Mouse (Mus musculus): ENCODE data around the gene Man1a. TPM values are rescaled to one million over a fixed set of nuclear protein-coding genes. Genes with fewer than 3 reads are reported as not detected.

The Man1a gene
- polyA plus RNA-seq, 1 experiment from 2014 or later: 11.0 TPM

DNA sequence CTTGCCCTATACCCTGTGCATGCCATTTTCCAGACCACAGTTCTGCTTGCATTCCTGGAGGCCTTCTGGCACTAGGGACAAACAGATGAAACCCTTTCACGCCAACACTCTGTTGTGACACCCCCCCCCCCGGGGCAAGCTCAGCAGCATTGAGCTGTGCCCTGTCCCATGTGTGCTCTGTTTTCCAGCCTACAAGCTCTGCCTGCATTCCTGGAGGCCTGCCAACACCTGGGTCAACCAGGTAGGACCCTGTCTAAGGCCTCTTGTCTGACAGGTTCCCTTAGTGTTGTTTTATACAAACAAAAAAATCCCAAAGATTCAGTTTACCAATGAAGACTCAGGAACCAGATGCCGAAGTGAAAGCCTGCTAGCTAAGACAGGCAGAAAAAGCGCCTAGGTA is 27.3 kb upstream of the Man1a start:
- TF ChIP-seq CTCF (IDR thresholded peaks at IDR 0.05; ENCODE audit: low read depth): no peak
- TF ChIP-seq EP300 (optimal IDR thresholded peaks at IDR 0.05): no peak
- H3K4me1 ChIP-seq (replicated peaks; ENCODE audit: control insufficient read depth, insufficient read depth): no peaks in the 10 kb centered on the region
- no peak overlapping the region for H3K4me3 ChIP-seq (ENCODE audit: low read depth, low read length)
- no peak overlapping the region for H3K9ac ChIP-seq (ENCODE audit: low read length)
- ATAC-seq (ENCODE audit: low FRiP score, low TSS enrichment) (no peak), DNase-seq (ENCODE audit: low spot score) (peak; percentile 16)
- H3K27me3 ChIP-seq (ENCODE audit: control insufficient read depth, insufficient read depth, low read length): no peaks in the 10 kb centered on the region
- H3K4me2 ChIP-seq (replicated peaks; ENCODE audit: low read depth): no peak overlapping the region
- WGBS: 60% methylated on average over 4 of the region's 4 CpGs
- no peaks in the 10 kb centered on the region for H3K9me3 ChIP-seq (ENCODE audit: control insufficient read depth, low read length)
- no peaks in the 10 kb centered on the region for H3K36me3 ChIP-seq (ENCODE audit: control insufficient read depth, insufficient read depth, low read length)
- no peak overlapping the region for H3K27ac ChIP-seq (replicated peaks)

DNA sequence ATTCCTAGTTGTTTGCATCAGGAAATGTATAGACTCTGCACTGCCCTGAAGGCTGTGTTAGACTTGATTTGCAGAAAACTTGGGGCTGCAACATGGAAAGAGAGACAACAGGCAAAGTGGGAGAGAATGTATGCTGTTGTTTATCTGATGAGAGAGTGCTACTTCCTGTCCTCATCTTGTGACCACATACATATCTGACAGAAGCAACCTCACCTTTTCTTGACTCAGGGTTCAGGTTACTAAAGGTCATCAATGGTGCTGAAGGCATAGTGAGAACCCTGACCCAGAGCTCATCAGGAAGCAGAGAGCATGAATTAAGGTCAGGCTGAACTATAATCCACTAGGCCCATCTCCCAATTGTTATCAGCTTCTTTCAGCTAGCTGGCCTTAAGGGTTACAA is 15.7 kb upstream of the Man1a start:
- ATAC-seq (ENCODE audit: low FRiP score, low TSS enrichment) (no peak), DNase-seq (ENCODE audit: low spot score) (no peak)
- H3K27ac ChIP-seq (replicated peaks): no peak overlapping the region
- H3K4me2 ChIP-seq (replicated peaks; ENCODE audit: low read depth): no peak overlapping the region
- no peaks in the 10 kb centered on the region for H3K36me3 ChIP-seq (ENCODE audit: control insufficient read depth, insufficient read depth, low read length)
- no peaks in the 10 kb centered on the region for H3K4me1 ChIP-seq (replicated peaks; ENCODE audit: control insufficient read depth, insufficient read depth)
- no peaks in the 10 kb centered on the region for H3K27me3 ChIP-seq (ENCODE audit: control insufficient read depth, insufficient read depth, low read length)
- H3K4me3 ChIP-seq (ENCODE audit: low read depth, low read length): no peak overlapping the region
- TF ChIP-seq EP300 (optimal IDR thresholded peaks at IDR 0.05): no peak
- TF ChIP-seq CTCF (IDR thresholded peaks at IDR 0.05; ENCODE audit: low read depth): no peak
- H3K9ac ChIP-seq (ENCODE audit: low read length): no peak overlapping the region
- H3K9me3 ChIP-seq (ENCODE audit: control insufficient read depth, low read length): no peaks in the 10 kb centered on the region

DNA sequence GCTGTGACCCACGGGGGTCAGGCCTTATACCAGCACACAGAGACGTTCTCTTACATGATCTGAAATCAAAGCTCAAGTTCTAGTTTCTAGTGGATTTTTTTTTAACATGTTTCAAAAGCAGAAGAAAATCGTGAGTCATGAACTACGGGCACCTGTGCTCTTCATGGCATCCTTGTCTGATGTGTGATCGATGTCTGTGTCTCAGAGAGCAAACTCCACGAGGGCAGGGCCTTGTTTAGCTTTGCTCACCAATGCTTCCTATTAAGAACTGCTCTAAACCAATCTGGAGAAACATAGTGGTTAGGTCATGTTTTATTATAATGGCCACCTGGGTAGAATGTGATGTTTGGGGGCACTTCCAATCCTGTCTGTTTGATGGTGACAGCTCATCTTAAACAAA is 13.5 kb upstream of the Man1a start:
- 81% methylated on average over 6 of the region's 6 CpGs for WGBS
- Histone ChIP-seq H3K4me3 (ENCODE audit: low read depth, low read length) (no peak overlapping the region), H3K9me3 (ENCODE audit: control insufficient read depth, low read length) (no peaks in the 10 kb centered on the region), H3K9ac (ENCODE audit: low read length) (no peak overlapping the region), H3K4me1 (replicated peaks; ENCODE audit: control insufficient read depth, insufficient read depth) (no peaks in the 10 kb centered on the region), H3K27me3 (ENCODE audit: control insufficient read depth, insufficient read depth, low read length) (no peaks in the 10 kb centered on the region), H3K36me3 (ENCODE audit: control insufficient read depth, insufficient read depth, low read length) (no peaks in the 10 kb centered on the region), H3K4me2 (replicated peaks; ENCODE audit: low read depth) (no peak overlapping the region), H3K27ac (replicated peaks) (no peak overlapping the region)
- ATAC-seq (ENCODE audit: low FRiP score, low TSS enrichment) (no peak), DNase-seq (ENCODE audit: low spot score) (no peak)
- TF ChIP-seq CTCF (IDR thresholded peaks at IDR 0.05; ENCODE audit: low read depth) (no peak), EP300 (optimal IDR thresholded peaks at IDR 0.05) (no peak)

DNA sequence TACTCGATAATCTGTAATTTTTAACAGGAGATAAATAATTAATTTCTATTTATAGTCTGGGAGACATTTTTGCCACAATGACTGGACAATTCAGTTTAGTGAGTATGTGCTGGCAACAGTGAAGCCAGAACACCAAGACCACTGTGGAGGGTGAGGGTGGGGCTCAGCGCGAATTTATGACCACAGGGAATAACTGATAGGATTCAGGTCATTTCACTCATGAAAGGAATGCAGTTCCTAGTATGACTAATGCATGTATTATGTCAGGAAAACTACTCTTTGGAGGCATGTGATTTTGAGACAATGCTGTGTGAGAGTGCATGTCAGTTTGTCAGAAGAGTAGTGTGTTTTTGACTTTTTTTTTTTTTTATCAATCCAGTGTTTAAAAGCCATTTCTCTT is 10.9 kb upstream of the Man1a start:
- ATAC-seq (ENCODE audit: low FRiP score, low TSS enrichment): no peak
- Histone ChIP-seq H3K9me3 (ENCODE audit: control insufficient read depth, low read length) (no peaks in the 10 kb centered on the region), H3K9ac (ENCODE audit: low read length) (no peak overlapping the region), H3K4me2 (replicated peaks; ENCODE audit: low read depth) (no peak overlapping the region), H3K27me3 (ENCODE audit: control insufficient read depth, insufficient read depth, low read length) (no peaks in the 10 kb centered on the region), H3K27ac (replicated peaks) (no peak overlapping the region), H3K4me1 (replicated peaks; ENCODE audit: control insufficient read depth, insufficient read depth) (no peaks in the 10 kb centered on the region), H3K4me3 (ENCODE audit: low read depth, low read length) (no peak overlapping the region), H3K36me3 (ENCODE audit: control insufficient read depth, insufficient read depth, low read length) (no peaks in the 10 kb centered on the region)
- no peak for DNase-seq (ENCODE audit: low spot score)
- TF ChIP-seq EP300 (optimal IDR thresholded peaks at IDR 0.05) (no peak), CTCF (IDR thresholded peaks at IDR 0.05; ENCODE audit: low read depth) (no peak)
- WGBS: 82% methylated on average over 3 of the region's 3 CpGs

DNA sequence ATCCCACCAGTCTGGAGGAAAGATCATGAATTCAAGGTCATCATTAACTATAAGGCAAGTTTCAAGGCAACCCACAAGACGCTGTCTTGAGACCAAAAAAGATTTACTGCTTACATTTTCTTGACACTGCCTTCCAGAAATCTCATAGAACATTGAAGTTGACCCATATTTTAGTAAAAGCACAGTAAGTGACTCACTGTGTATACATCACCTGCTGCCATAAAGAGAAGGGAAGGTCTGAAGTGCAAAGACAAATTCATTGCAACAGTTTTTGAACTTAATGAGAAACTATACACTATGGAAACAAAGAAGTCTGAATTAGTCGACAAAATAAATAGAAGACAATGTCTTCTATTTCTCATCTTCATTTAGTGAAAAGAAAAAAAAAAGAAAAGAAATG is 8.7 kb upstream of the Man1a start:
- Histone ChIP-seq H3K9me3 (ENCODE audit: control insufficient read depth, low read length) (no peaks in the 10 kb centered on the region), H3K27me3 (ENCODE audit: control insufficient read depth, insufficient read depth, low read length) (no peaks in the 10 kb centered on the region), H3K4me2 (replicated peaks; ENCODE audit: low read depth) (no peak overlapping the region), H3K27ac (replicated peaks) (no peak overlapping the region), H3K4me3 (ENCODE audit: low read depth, low read length) (no peak overlapping the region), H3K36me3 (ENCODE audit: control insufficient read depth, insufficient read depth, low read length) (no peaks in the 10 kb centered on the region), H3K9ac (ENCODE audit: low read length) (no peak overlapping the region), H3K4me1 (replicated peaks; ENCODE audit: control insufficient read depth, insufficient read depth) (no peaks in the 10 kb centered on the region)
- no peak for TF ChIP-seq CTCF (IDR thresholded peaks at IDR 0.05; ENCODE audit: low read depth)
- no peak for TF ChIP-seq EP300 (optimal IDR thresholded peaks at IDR 0.05)
- WGBS: 59% methylated on average over 2 of the region's 2 CpGs
- ATAC-seq (ENCODE audit: low FRiP score, low TSS enrichment) (no peak), DNase-seq (ENCODE audit: low spot score) (no peak)

DNA sequence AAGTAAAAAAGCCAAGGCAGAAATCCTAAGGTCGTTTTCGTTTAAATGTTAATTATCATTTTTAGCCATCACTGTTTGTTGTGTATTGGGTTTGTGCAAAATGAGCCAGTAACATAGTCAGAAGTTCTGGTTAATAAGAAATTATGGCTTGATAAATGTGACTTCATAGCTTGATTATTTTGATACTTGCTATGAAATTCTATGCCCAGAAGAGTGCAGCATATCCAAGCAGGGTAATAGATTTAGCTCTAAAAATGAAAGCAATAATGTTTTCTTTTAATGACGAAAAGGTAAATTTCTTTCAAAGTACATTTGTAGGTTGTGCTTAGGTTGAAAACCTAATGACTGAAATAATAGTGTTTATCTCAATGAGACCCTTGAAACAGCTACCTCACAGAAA is 596 bp upstream of the Man1a start:
- Histone ChIP-seq H3K9me3 (ENCODE audit: control insufficient read depth, low read length) (no peaks in the 10 kb centered on the region), H3K27me3 (ENCODE audit: control insufficient read depth, insufficient read depth, low read length) (no peaks in the 10 kb centered on the region), H3K4me1 (replicated peaks; ENCODE audit: control insufficient read depth, insufficient read depth) (0 out of 2 replicates have a peak, but pooled peaks cover 4% of the 10 kb centered on the region), H3K4me3 (ENCODE audit: low read depth, low read length) (no peak overlapping the region), H3K9ac (ENCODE audit: low read length) (no peak overlapping the region), H3K27ac (replicated peaks) (no peak overlapping the region), H3K4me2 (replicated peaks; ENCODE audit: low read depth) (no peak overlapping the region), H3K36me3 (ENCODE audit: control insufficient read depth, insufficient read depth, low read length) (no peaks in the 10 kb centered on the region)
- TF ChIP-seq EP300 (optimal IDR thresholded peaks at IDR 0.05) (no peak), CTCF (IDR thresholded peaks at IDR 0.05; ENCODE audit: low read depth) (peak; percentile 71)
- WGBS: 48% methylated on average over 3 of the region's 3 CpGs
- DNase-seq (ENCODE audit: low spot score) (no peak), ATAC-seq (ENCODE audit: low FRiP score, low TSS enrichment) (no peak)

Data from stomach, postnatal 0 days (tissue).